Mouse (Mus musculus): ENCODE measurements around the gene Dnajb2.

Dnajb2 gene

GRCm38 (mm10) chr1:75236117-75237050 lies at the start of gene Dnajb2:
Gene Dnajb2, plus strand, starts transcription at chr1:75236406.
- in situ Hi-C loops (cut with MboI; ENCODE audit: low sequenced_read_pairs), result no loop called here

- in situ Hi-C loops (cut with MboI; ENCODE audit: low sequenced_read_pairs), result no loop called here
Observed at GRCm38 (mm10) chr1:75187126-75187525, 49.1 kb upstream of the Dnajb2 start.

- in situ Hi-C loops (cut with MboI; ENCODE audit: low sequenced_read_pairs), result no loop called here
Observed at GRCm38 (mm10) chr1:75187914-75188483, 48.2 kb upstream of the Dnajb2 start.

- in situ Hi-C loops (cut with MboI; ENCODE audit: low sequenced_read_pairs), result no loop called here
Observed at GRCm38 (mm10) chr1:75190577-75190976, 45.6 kb upstream of the Dnajb2 start.

GRCm38 (mm10) chr1:75191258-75191621 lies 45.0 kb upstream of the Dnajb2 start:
- in situ Hi-C loops (cut with MboI; ENCODE audit: low sequenced_read_pairs), result no loop called here

GRCm38 (mm10) chr1:75191622-75192402 lies 44.4 kb upstream of the Dnajb2 start, which contains the start of the genes Ankzf1 and Atg9a:
Gene Ankzf1, plus strand, starts transcription at chr1:75192151.
Gene Atg9a, minus strand, starts transcription at chr1:75192196.
- in situ Hi-C loops (cut with MboI; ENCODE audit: low sequenced_read_pairs), result no loop called here

GRCm38 (mm10) chr1:75192452-75192851 lies 43.8 kb upstream of the Dnajb2 start:
- in situ Hi-C loops (cut with MboI; ENCODE audit: low sequenced_read_pairs), result no loop called here

- in situ Hi-C loops (cut with MboI; ENCODE audit: low sequenced_read_pairs), result no loop called here
Observed at GRCm38 (mm10) chr1:75201236-75201635, 35.0 kb upstream of the Dnajb2 start.

GRCm38 (mm10) chr1:75208967-75209678 lies 27.1 kb upstream of the Dnajb2 start:
- in situ Hi-C loops (cut with MboI; ENCODE audit: low sequenced_read_pairs), result no loop called here

- in situ Hi-C loops (cut with MboI; ENCODE audit: low sequenced_read_pairs), result no loop called here
Observed at GRCm38 (mm10) chr1:75210136-75211087, 25.8 kb upstream of the Dnajb2 start, which contains the start of the genes Glb1l and Stk16. Gene Glb1l, minus strand, starts transcription at chr1:75210813. Gene Stk16, plus strand, starts transcription at chr1:75210838.

GRCm38 (mm10) chr1:75211141-75211708 lies 25.0 kb upstream of the Dnajb2 start:
- in situ Hi-C loops (cut with MboI; ENCODE audit: low sequenced_read_pairs), result no loop called here

GRCm38 (mm10) chr1:75212542-75212941 lies 23.7 kb upstream of the Dnajb2 start:
- in situ Hi-C loops (cut with MboI; ENCODE audit: low sequenced_read_pairs), result no loop called here

- in situ Hi-C loops (cut with MboI; ENCODE audit: low sequenced_read_pairs), result no loop called here
Observed at GRCm38 (mm10) chr1:75213096-75213495, 23.1 kb upstream of the Dnajb2 start.

GRCm38 (mm10) chr1:75214442-75214841 lies 21.8 kb upstream of the Dnajb2 start:
- in situ Hi-C loops (cut with MboI; ENCODE audit: low sequenced_read_pairs), result no loop called here

GRCm38 (mm10) chr1:75214886-75215285 lies 21.3 kb upstream of the Dnajb2 start:
- in situ Hi-C loops (cut with MboI; ENCODE audit: low sequenced_read_pairs), result no loop called here

GRCm38 (mm10) chr1:75215785-75216184 lies 20.4 kb upstream of the Dnajb2 start:
- in situ Hi-C loops (cut with MboI; ENCODE audit: low sequenced_read_pairs), result no loop called here

GRCm38 (mm10) chr1:75216797-75217585 lies 19.2 kb upstream of the Dnajb2 start:
- in situ Hi-C loops (cut with MboI; ENCODE audit: low sequenced_read_pairs), result no loop called here

- in situ Hi-C loops (cut with MboI; ENCODE audit: low sequenced_read_pairs), result no loop called here
Observed at GRCm38 (mm10) chr1:75217893-75218226, 18.3 kb upstream of the Dnajb2 start.
